Mouse (Mus musculus): ENCODE results near the gene 2010300C02Rik.
"Not testable (repeated sequence)": the region's sequence is repeated elsewhere in the genome, so short reads cannot be mapped to it uniquely, and the experiment has no call there.

Gene 2010300C02Rik

DNA sequence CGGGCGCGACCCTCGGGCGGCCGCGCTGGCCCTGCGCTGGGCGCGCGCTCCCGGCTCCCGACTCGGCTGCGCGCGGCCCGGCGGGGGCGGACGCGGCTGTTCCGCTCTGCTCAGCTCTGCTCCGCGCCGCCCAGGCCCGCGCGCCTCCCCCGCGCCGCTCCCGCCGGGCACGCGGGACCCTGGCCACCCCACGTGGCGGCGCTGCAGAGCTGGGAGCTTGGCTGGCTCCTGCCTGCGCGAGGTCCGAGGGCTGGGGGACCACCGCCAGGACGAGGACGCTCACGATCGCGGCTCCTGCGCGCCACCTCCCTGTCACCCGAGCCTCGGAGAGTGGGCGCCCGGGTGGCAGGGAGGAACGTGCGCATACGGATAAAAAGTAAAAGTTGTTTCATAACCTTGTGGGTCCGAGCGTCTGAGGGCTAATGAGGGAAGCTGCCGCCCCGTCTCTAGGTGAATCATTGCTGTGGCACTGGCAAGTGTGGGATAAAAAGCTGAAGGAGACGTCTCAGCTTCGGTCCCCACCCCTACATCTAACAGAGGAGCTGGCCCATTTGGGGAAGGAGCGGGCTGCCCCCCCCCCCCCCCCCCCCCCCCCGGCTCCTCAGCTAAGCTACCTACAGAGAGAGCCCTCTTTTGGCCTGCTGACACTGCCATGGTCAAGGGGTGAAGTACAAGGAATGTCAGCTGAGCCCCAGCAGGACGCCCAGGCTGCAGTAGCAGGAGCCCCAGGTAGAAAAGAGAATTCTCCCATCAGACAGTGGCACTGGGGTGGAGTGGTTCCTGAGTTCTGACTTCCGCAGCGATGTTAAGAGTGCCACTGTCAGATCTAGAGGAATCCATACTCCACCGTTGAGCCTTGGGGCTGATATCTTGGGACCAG, at the start of gene 2010300C02Rik:
Gene 2010300C02Rik (minus strand): TSS at position 325 of the 880 bp plus-strand sequence.
- DNase-seq: peak; percentile 86

GRCm38 (mm10) chr1:37759407-37759806, 39.5 kb upstream of the 2010300C02Rik start:
- DNase-seq: no peak

GRCm38 (mm10) chr1:37744650-37745259, 24.9 kb upstream of the 2010300C02Rik start:
- peak; percentile 49 for DNase-seq

- no peak for DNase-seq
Measured at GRCm38 (mm10) chr1:37742602-37743270, 22.9 kb upstream of the 2010300C02Rik start.

DNA sequence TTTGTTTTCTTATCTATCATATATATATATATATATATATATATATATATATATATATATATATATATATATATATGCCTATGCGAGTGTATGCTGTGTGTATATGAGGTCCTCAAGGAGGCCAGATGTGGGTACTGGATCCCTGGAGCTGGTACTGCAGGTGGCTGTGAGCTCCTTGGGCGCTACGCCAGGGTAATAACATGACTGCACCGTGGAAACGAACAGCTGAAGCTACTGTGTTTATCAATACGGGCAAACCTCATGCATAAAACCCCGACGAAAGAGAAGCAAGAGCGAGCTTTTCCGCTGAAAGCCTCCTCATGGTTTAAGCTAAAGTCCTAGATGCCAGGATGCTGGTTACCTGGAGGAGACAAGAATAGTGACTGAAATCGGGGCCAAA, 22.2 kb upstream of the 2010300C02Rik start:
- no peak for DNase-seq

DNA sequence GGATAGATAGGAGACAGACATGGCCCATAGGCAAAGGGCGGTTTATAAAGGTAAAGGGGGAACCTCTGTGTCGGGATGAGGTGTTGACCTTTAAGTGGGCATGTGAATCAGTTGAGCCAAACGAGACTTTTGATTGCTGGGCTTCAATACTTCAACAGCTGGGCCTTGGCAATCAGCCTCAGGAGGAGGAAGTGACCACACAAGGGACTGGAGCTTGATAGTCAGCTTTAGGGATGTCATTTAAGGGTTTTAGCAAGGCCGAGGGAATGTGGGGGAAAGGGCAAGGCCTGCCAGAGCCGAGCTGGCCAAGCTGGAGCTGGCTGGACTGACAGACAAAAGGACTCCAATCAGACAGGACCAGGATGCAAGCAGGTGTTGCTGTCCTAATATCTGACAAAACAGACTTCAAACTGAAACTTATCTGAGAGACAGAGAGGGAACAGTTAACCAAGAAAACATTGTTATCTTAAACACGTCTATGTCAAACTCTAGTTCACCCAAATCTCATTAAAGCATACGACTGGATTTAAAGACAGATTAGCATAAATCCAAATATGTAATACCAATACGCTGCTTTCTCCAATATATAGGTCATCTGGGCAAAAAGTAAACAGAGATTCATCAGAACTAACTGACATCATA, 20.4 kb upstream of the 2010300C02Rik start:
- no peak for DNase-seq

- no peak for DNase-seq
Measured at GRCm38 (mm10) chr1:37738895-37739294, 19.0 kb upstream of the 2010300C02Rik start.

- no peak for DNase-seq
Measured at GRCm38 (mm10) chr1:37737045-37737444, 17.2 kb upstream of the 2010300C02Rik start.

- DNase-seq: no peak
Measured at GRCm38 (mm10) chr1:37735932-37736331, 16.0 kb upstream of the 2010300C02Rik start.

DNA sequence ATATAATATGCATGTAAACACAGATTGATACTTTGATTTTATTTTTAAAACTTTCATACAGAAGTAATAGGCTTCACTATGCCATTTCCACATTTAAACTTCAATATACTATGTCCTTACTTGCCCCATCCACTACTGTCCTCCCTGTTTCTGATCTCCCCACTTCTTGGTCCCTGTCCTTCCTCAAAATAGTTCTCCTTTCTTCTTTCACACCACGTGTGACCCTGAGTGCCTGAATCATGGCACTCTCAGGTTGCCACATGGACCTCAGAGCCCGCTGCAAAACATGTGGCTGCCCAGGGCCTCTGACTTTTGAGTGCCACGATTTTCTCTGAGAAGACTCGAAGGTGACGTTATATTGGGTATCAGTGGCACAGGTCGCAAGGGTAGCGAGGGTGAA, 15.0 kb upstream of the 2010300C02Rik start:
- DNase-seq: no peak

GRCm38 (mm10) chr1:37729353-37729752, 9.5 kb upstream of the 2010300C02Rik start:
- DNase-seq: no peak

GRCm38 (mm10) chr1:37728053-37728452, 8.2 kb upstream of the 2010300C02Rik start:
- DNase-seq: peak; percentile 83

DNA sequence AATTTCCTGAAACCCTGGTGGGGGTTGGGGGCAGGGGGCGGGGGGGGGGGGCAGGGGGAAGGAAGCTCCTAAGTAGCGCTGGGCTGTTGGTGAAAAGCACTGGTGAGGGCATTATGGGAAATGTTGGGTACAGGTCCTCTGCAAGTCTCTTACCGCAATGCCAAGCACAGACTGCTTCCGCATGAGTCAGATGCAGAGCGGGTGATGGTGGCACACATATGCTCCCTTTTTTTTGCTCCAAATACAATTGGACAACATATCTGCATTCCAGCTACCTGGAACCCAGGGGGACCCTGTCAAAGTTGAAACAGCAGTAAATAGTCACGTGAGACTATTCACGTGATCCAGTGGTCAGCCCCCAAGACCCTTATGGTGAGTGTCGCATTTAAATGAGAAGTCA, 7.3 kb upstream of the 2010300C02Rik start:
- peak; percentile 70 for DNase-seq

DNA sequence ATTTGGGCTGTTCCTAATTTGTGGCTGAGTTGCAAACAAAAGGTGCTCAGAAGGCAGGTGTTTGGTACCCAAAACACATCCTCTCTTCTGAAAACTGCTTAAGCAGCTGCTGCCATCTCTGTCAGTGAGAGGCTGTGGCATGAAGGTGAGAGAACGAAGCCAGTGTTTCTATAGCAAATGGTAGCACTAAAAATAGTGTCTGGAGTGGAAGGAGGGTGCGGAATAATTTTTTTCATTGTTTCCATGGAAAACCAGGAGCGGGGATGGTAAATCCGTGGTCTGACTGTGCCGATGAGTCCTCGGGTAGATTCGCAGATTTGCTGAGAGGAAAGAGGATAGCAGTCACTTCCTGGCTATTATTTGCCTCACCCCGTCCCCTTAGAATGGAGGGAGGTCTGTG, 6.5 kb upstream of the 2010300C02Rik start:
- DNase-seq: peak; percentile 61

DNA sequence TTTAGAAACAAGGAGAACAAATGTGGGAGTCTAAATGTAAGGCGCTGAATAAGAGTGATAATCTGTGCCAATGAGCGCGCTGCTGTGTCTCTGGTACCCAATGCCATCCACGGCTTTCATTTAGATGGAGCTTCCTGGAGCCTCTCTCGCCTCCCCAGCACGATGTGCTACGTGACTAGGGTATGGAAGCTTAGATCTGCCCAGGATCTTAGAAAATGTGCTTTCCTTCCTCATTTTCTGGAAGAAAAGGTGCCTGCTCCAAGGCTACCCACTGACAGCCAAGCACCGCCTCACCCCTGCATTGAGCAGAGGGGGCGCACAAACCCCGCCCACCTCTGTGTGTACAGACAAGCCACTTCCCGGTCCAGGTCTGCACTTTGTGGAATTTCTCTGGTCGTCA, 6.0 kb upstream of the 2010300C02Rik start:
- peak; percentile 91 for DNase-seq

- peak; percentile 62 for DNase-seq
Measured at GRCm38 (mm10) chr1:37721092-37721491, 1.2 kb upstream of the 2010300C02Rik start.

GRCm38 (mm10) chr1:37719030-37719723, 708 bp downstream of the 2010300C02Rik start:
- DNase-seq: no peak

- DNase-seq: no peak
Measured at GRCm38 (mm10) chr1:37718516-37718915, 1.4 kb downstream of the 2010300C02Rik start.

DNA sequence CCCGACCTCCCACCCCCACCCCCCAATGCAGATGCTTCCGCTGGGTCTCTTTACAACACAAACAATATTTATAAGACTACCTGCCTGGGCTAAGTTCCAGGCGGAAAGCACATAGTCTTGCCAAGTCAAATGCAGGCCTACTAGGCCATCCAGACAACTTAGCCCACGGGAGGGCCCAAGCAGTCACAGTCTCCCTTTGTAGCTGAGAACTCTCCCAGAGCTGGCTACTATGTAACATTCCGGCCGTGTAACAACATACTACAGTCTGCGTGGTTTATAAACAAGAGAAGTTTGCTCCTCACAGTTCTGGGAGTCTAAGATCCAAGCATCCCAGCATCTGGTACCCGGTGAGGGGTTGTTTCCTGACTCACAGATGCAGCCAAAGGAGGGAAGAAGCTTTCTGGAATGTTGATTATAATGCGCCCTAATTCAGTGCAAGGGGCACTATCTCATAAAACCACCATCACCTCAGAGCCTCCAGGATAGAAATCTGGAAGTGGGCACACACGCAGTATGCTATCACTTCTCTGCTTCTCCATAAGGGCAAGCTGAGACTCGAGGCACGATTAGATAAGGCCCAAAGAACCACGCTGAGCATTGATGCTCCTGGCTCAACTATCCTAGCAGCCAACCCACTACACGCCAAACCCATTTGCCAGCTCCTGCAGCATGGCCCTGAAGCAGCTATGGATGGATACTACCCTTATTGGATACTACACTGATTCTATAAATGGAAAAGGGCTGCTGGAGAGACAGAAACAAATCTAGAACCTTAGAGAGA, 2.3 kb downstream of the 2010300C02Rik start:
- no peak for DNase-seq

- DNase-seq: not testable (repeated sequence)
Measured at GRCm38 (mm10) chr1:37712357-37712737, 7.5 kb downstream of the 2010300C02Rik start.

DNA sequence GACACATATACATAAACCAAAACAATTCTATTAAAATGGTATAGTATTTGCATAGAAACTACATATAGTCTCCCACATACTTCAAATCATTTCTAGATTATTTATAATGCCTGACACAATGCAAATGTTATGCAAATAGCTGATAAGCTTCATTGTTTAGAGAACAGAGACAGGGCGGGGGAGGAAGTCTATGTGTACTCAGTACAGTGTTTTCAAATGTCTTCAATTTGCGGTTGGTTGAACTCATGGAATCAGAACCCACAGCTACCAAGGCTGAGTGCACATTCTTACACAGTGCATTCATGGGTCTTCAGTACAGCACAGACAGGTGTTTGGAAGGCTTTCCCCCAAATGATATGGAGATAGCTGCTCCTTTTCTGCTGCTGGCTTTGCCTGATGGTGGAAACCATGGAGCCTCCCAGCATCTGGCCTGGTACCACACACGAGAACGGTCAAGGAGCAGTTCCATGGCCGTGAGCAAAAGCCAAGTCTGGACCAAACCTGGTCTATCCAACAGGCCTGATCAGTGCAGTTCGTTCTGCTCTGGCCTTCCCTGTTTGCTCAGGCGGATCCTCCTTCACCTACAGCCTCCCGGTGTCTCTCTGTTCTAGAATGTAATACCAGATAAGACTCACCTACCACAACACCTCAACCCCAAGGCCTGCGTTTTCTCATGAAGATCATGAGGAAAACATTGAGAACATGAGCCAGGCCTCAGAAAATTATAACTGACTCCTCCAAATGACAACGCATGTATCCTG, 8.1 kb downstream of the 2010300C02Rik start:
- no peak for DNase-seq
